Mouse (Mus musculus) erythroblast, embryonic 14.5 days (primary cell): ENCODE measurements around the gene Txlna. TPM values are rescaled to one million over a fixed set of nuclear protein-coding genes. Genes with fewer than 3 reads are reported as not detected.

Source experiments
- H3K27me3 ChIP-seq: 2 replicates; pipeline ENCODE4 v1.6.1; 2012; ENCODE audit warnings: inconsistent platforms; ENCODE audit not compliant: control insufficient read depth
- H3K36me3 ChIP-seq: 2 replicates; pipeline ENCODE4 v1.6.1; 2012; ENCODE audit warnings: mild to moderate bottlenecking, inconsistent platforms; ENCODE audit not compliant: control insufficient read depth
- H3K4me1 ChIP-seq: 2 replicates; pipeline ENCODE4 v1.6.1; 2012; ENCODE audit warnings: inconsistent platforms; ENCODE audit not compliant: control insufficient read depth
- H3K4me3 ChIP-seq: replicated peaks from 2 replicates; pipeline ENCODE3; 2012; ENCODE audit warnings: moderate library complexity, mild to moderate bottlenecking, inconsistent platforms
- H3K9me3 ChIP-seq: 2 replicates; pipeline ENCODE4 v1.6.1; 2012; ENCODE audit warnings: low read length, inconsistent platforms, mixed read lengths; ENCODE audit not compliant: control insufficient read depth
- GATA1 ChIP-seq: IDR thresholded peaks from 2 replicates; pipeline ENCODE4 v1.6.1; 2012; ENCODE audit warnings: low read length, inconsistent platforms, mixed read lengths
- TAL1 ChIP-seq: IDR thresholded peaks from 3 replicates; pipeline ENCODE4 v1.6.1; 2012; ENCODE audit warnings: low read length, inconsistent platforms, mixed read lengths
- polyA plus RNA-seq: library from polyadenylated mRNA; stranded (reverse); fragments of >175 nt; gene quantifications from 2 replicates; pipeline ENCODE4 v1.2.3, GENCODE M21; 2012

Txlna gene
- polyA plus RNA-seq, 1 experiment = 3.0 TPM

- H3K4me3 ChIP-seq = no peak overlapping the region
- peaks cover 29% of the 10 kb centered on the region for H3K36me3 ChIP-seq
- H3K4me1 ChIP-seq = peaks cover 80% of the 10 kb centered on the region
- no peak for TF ChIP-seq GATA1
- TF ChIP-seq TAL1 = no peak
- no peaks in the 10 kb centered on the region for H3K27me3 ChIP-seq
- no peaks in the 10 kb centered on the region for H3K9me3 ChIP-seq
Observed at GRCm38 (mm10) chr4:129620419-129621282, 20.2 kb downstream of the Txlna start.

DNA sequence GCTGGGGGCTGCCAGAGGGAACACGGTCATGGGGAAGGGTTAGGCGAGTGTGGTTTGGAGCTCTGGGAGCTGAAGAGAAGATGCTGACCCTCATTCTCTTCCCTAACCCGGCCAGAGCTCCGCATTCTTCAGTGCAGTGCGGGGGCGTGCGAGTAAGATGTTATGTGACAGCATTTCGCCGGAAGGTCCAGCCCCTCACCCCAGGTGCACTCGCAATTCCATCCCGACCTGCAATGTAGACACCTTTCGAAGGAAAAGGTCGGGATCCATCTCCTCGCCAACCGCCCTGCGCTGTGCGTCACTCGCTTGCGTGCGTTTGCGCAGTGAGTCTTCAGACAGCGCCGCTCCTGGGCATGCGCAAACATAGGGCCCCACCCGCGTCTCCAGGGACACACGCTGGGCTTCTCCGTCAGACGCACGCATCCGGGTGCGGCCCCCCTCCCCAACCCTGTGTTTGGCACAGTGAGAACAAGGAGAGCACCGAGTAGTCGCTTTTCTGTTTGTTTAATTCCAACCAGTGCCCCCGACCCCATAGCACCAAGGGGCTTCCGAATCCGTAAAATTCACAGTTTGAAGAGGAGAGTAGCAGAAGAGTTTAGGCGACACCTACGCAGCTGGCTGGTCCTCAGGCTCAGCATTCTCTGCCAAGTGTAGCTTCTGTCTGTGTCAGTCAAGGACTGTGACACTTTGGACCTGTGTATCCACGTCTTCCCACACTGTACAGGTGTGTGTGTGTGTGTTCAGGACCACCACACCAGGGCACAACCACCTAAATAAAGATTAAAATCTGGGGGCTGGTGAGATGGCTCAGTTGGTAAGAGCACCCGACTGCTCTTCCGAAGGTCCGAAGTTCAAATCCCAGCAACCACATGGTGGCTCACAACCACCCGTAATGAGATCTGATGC is 21.8 kb downstream of the Txlna start, which contains the start of gene Iqcc:
Gene Iqcc (minus strand): TSS at position 314 of the 906 bp plus-strand sequence.
- H3K9me3 ChIP-seq = no peaks in the 10 kb centered on the region
- H3K27me3 ChIP-seq = no peaks in the 10 kb centered on the region
- peaks cover 28% of the 10 kb centered on the region for H3K36me3 ChIP-seq
- TF ChIP-seq GATA1 (no peak), TAL1 (no peak)
- peaks cover 65% of the 10 kb centered on the region for H3K4me1 ChIP-seq
- peak within 1 kb of the TSS; percentile 73 for H3K4me3 ChIP-seq

GRCm38 (mm10) chr4:129618031-129618430 is 22.8 kb downstream of the Txlna start:
- peaks cover 57% of the 10 kb centered on the region for H3K4me1 ChIP-seq
- H3K4me3 ChIP-seq = peak overlapping the region; percentile 73
- H3K36me3 ChIP-seq = peaks cover 31% of the 10 kb centered on the region
- no peaks in the 10 kb centered on the region for H3K27me3 ChIP-seq
- no peaks in the 10 kb centered on the region for H3K9me3 ChIP-seq
- no peak for TF ChIP-seq TAL1
- no peak for TF ChIP-seq GATA1

DNA sequence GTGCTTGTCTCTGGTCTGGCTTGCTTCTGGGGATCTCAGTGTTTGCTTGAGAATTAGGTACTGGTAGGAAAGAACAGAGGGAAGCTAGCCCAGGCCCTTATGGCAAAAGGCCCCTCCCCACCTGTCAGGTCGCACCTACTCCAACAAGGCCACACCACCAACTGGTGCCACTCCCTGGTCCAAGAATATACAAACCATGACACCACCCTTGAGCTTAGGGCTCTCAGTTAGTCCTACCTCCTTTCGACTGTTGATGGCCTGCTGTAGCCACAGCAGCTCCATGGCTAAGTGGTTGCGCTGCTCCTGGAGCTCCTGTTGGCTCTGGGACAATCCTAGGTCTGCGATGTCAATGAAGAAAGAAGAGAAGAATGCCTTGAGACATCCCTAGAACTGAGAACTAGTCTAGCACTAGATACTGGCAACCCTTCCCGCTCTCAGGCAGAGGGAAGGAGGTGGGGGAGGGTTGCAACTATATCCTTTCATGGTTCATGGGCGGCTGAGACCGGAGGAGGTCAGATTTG is 23.7 kb downstream of the Txlna start:
- Histone ChIP-seq H3K4me3 (no peak overlapping the region), H3K27me3 (no peaks in the 10 kb centered on the region), H3K36me3 (peaks cover 32% of the 10 kb centered on the region), H3K9me3 (no peaks in the 10 kb centered on the region), H3K4me1 (peaks cover 48% of the 10 kb centered on the region)
- no peak for TF ChIP-seq GATA1
- no peak for TF ChIP-seq TAL1

DNA sequence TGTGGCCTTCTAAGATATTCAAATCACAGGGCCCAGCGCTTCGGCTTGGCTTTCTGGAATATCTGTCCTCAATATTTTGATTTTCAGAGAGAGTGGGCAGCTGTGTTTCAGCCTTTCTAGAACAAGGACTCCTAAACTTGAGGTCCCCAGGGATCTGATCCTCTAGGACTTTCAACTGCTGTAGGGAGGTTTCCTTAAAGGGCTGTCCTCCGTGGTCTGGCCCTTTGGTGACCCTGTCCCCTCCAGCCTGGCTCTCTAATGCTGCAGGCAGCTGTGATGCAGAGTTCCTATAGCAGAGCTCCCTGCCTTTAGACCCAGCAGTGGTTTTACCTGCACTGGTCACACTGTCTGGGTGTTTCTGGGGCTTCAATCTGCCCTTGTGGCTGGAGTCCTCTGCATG is 24.2 kb downstream of the Txlna start:
- TF ChIP-seq TAL1 (no peak), GATA1 (no peak)
- no peaks in the 10 kb centered on the region for H3K9me3 ChIP-seq
- H3K36me3 ChIP-seq = peaks cover 37% of the 10 kb centered on the region
- no peak overlapping the region for H3K4me3 ChIP-seq
- H3K27me3 ChIP-seq = no peaks in the 10 kb centered on the region
- peaks cover 43% of the 10 kb centered on the region for H3K4me1 ChIP-seq

DNA sequence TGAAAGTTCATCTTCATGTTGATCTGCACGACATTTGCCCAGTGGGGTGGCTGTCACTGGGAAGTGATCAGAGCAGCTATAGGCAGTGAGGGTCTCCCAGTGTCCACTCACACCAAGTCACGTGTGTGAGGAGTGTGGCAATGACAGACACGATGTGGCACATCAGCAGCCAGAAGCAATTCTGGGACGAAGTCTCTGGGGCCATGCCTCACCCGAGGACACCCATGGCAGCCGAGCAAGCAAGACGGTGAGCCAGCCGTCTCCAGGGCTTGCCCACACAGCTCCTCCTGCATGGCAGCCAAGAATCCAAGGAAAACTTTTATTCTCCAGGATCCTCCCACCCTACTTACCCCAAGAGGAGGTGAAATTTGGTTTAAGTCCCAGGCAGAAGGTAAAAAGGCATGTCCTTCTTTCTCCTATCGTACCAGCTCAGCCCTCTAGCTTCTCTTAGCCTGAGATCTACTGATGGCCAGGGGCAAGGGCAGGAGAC is 25.0 kb downstream of the Txlna start:
- TF ChIP-seq GATA1 (no peak), TAL1 (no peak)
- Histone ChIP-seq H3K4me1 (peaks cover 39% of the 10 kb centered on the region), H3K4me3 (no peak overlapping the region), H3K9me3 (no peaks in the 10 kb centered on the region), H3K36me3 (peaks cover 43% of the 10 kb centered on the region), H3K27me3 (no peaks in the 10 kb centered on the region)

DNA sequence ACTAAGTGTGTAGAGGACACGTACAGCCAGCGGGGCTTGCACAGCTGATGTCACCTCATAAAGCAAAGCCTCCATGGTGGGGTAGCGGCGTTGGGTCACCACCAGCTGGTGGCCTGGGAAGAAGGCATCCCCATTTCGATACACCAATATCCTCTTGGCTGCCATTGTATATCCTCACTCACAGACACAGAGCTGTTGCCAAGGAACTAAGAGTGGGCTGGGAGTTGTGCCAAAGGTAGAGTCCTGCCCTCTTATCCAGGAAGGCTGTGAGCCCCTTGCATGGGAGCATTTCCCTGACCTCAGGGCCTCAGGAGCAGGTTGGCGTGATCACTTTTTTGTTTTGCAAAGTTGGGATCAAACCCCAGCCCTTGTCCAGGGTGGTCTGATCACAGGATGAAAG is 26.8 kb downstream of the Txlna start, which contains the start of gene Dcdc2b:
Gene Dcdc2b (minus strand): TSS at position 165 of the 400 bp plus-strand sequence.
- no peak for TF ChIP-seq GATA1
- Histone ChIP-seq H3K4me1 (peaks cover 27% of the 10 kb centered on the region), H3K4me3 (no peak within 1 kb of the TSS), H3K9me3 (no peaks in the 10 kb centered on the region), H3K36me3 (peaks cover 55% of the 10 kb centered on the region), H3K27me3 (no peaks in the 10 kb centered on the region)

DNA sequence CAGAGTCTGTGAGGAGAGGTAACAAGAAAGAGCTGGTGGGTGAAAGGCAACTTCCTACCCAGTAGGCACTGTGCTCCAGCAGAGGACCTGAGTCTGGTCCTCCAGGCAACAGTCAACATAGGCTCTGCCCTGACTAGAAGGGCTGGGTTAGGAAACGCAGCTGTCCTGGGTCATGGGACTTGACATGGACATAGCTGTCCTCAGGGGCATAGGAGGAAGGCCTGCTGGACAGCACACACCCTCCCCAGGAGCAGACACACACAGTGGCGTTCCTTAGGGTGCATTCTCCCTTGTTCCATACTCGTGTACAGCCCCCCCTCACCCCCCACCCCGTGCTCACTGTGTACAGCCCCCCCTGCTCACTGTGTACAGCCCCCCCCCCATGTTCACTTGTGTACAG is 30.4 kb downstream of the Txlna start:
- Histone ChIP-seq H3K36me3 (peaks cover 70% of the 10 kb centered on the region), H3K9me3 (no peaks in the 10 kb centered on the region), H3K4me1 (peaks cover 21% of the 10 kb centered on the region), H3K27me3 (no peaks in the 10 kb centered on the region), H3K4me3 (no peak overlapping the region)
- TF ChIP-seq GATA1 (no peak), TAL1 (no peak)
